Mouse (Mus musculus) heart, adult 10 weeks (tissue): ENCODE measurements around the gene Kif26a. TPM values are rescaled to one million over a fixed set of nuclear protein-coding genes. Genes with fewer than 3 reads are reported as not detected.

Experiments used
- polyA plus RNA-seq: library from polyadenylated mRNA; stranded (reverse); fragments of 350-450 nt; fragmentation: Illumina TruSeq; extraction: RNeasy Lipid Tissue Mini Kit (QIAGEN cat#74804); gene quantifications from one replicate; pipeline ENCODE4 v1.2.3, GENCODE M21; 2014; ENCODE audit warnings: low read depth, low replicate concordance

Kif26a gene
- polyA plus RNA-seq, result 6.2 TPM

DNA sequence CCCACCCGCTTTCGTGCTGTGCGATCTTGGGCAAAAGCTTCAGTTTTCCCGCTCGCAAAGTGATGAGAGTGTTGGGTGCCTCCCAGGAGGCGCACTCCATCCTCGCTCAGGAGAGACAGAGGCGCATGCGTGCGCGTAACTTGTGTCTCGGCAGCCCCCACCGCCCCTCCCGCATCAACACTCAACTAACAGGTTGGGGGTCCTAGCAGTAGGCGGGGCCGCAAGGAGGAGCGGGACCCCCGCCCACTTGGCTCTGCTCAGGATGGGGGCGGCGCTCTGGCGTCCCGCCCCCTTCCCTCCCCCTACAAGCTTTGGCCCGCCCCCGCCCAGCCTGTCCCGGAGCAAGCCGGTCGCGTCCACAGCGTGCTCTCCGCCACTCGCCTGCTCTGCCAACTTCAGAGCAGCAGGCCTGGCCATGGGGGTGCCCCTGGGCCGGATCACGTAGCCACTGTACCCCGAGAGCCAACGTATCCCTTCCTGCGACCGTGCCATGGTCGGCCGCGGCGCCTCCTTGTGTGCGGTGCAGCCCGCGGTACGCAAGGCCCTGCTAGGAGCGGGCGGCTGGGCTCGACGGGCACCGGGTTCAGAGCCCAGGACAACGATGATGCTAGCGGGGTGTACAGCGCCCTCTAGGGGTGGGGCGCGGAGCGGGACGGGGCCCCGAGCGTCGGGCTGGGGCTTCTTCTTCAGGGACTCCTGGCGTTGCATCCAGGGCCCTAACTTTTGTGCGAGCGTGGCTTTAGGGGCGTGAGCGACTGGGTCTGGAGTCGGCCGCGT, at the start of gene Kif26a:
Gene Kif26a, plus strand, starts transcription at position 334 of the 777 bp plus-strand sequence.

DNA sequence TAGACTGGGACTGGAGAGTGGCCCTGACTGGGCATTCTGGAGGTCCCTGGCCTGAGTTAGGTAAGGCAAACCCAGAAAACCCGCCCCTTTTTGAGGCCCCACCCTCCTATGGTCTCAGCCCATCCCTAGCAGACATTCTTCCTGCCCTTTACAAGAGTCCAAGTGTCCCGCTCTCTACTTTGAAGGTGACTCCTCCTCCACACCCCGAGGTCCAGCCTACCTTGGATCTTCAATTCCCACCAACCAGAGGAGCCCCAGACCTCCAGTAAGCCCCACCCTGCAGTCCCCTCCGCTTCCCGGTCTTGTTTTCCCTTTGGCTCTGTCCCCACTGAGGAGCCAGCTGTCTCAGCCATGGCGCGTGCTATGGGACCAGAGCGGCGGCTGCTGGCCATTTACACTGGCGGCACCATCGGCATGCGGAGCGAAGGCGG, 39.5 kb upstream of the Kif26a start, which contains the start of gene Aspg:
Gene Aspg, plus strand, starts transcription at position 139 of the 431 bp plus-strand sequence.

Other genes with a start within 250 kb of the Kif26a start
- gene Ppp1r13b, start 238.1 kb upstream of the Kif26a start, polyA plus RNA-seq, result 16.1 TPM
- 1,851 TPM for gene Atp5mpl, start 179.2 kb upstream of the Kif26a start, polyA plus RNA-seq
- gene Tdrd9, start 174.6 kb upstream of the Kif26a start, polyA plus RNA-seq, result 0.47 TPM
- not detected for gene Rd3l, start 164.9 kb upstream of the Kif26a start, polyA plus RNA-seq
- gene Aspg, start 39.5 kb upstream of the Kif26a start, polyA plus RNA-seq, result 2.2 TPM